Mouse (Mus musculus) CH12.LX (cell line): ENCODE results near the gene Nde1. TPM values are rescaled to one million over a fixed set of nuclear protein-coding genes. Genes with fewer than 3 reads are reported as not detected.

ENCODE experiments used
- DNase-seq: peaks from one replicate; pipeline ENCODE4 v3.0.0-alpha.2; 2013; ENCODE audit errors: extremely low read depth
- H3K27ac ChIP-seq: 2 replicates; pipeline ENCODE4 v1.5.1; 2012; ENCODE audit warnings: low read depth, mild to moderate bottlenecking, control low read depth, moderate library complexity; ENCODE audit not compliant: insufficient read depth
- H3K27me3 ChIP-seq: replicated peaks from 2 replicates; pipeline ENCODE3; 2012; ENCODE audit warnings: inconsistent platforms
- H3K36me3 ChIP-seq, 2 experiments: replicated peaks in 1 of 2; 2 replicates each; pipeline versions ENCODE3 to v1.6.1; 2012; ENCODE audit warnings: inconsistent platforms in 1 of 2, low read length in 1 of 2, mild to moderate bottlenecking in 1 of 2, mixed read lengths in 1 of 2, moderate library complexity in 1 of 2; ENCODE audit not compliant: control insufficient read depth in 1 of 2, insufficient read depth in 1 of 2
- H3K4me1 ChIP-seq, 2 experiments: 2 replicates each; pipeline ENCODE4 v1.6.1; 2012; ENCODE audit warnings: inconsistent platforms in 1 of 2, moderate library complexity in 1 of 2; ENCODE audit not compliant: insufficient read depth in 2 of 2, control insufficient read depth in 1 of 2
- H3K4me2 ChIP-seq: 2 replicates; pipeline ENCODE4 v1.6.1; 2012; ENCODE audit warnings: low read depth, mild to moderate bottlenecking, control low read depth; ENCODE audit not compliant: poor library complexity, insufficient read depth, severe bottlenecking
- H3K4me3 ChIP-seq, 3 experiments: fragments of 150-350 bp in 1 of 3; sonication (generic) in 1 of 3; replicated peaks in 1 of 3; 2 replicates each; pipeline versions ENCODE3 to v1.5.1; 2011 to 2012; ENCODE audit warnings: low read depth in 2 of 3, low read length in 2 of 3, mild to moderate bottlenecking in 2 of 3, moderate library complexity in 2 of 3, control low read depth in 1 of 3, improper control_type of control experiment in 1 of 3, inconsistent platforms in 1 of 3, mixed read lengths in 1 of 3; ENCODE audit not compliant: poor library complexity in 1 of 3
- H3K79me2 ChIP-seq: replicated peaks from 2 replicates; pipeline ENCODE4 v1.6.1; 2012; ENCODE audit warnings: mild to moderate bottlenecking, moderate library complexity; ENCODE audit not compliant: control insufficient read depth, poor library complexity, insufficient read depth, severe bottlenecking; ENCODE audit errors: extremely low read depth
- H3K9ac ChIP-seq: 2 replicates; pipeline ENCODE4 v1.6.1; 2012; ENCODE audit warnings: low read depth, mild to moderate bottlenecking, control low read depth, moderate library complexity; ENCODE audit not compliant: insufficient read depth
- H3K9me3 ChIP-seq: replicated peaks from 2 replicates; pipeline ENCODE3; 2012; ENCODE audit warnings: low read length, inconsistent platforms, mixed read lengths
- BHLHE40 ChIP-seq: IDR thresholded peaks from 2 replicates; pipeline ENCODE4 v1.6.1; 2011; ENCODE audit warnings: mild to moderate bottlenecking, low read depth, low read length, improper control_type of control experiment
- CHD2 ChIP-seq: IDR thresholded peaks from 2 replicates; pipeline ENCODE4 v1.6.1; 2011; ENCODE audit warnings: low read length, improper control_type of control experiment
- CTCF ChIP-seq, 2 experiments: IDR thresholded peaks in 1 of 2; conservative IDR thresholded peaks in 1 of 2; 2 replicates each; pipeline ENCODE4 v1.5.1; 2011 to 2012; ENCODE audit warnings: low read depth in 2 of 2, low read length in 2 of 2, improper control_type of control experiment in 1 of 2, inconsistent platforms in 1 of 2, mild to moderate bottlenecking in 1 of 2, moderate library complexity in 1 of 2
- E2F4 ChIP-seq: IDR thresholded peaks from 2 replicates; pipeline ENCODE4 v1.6.1; 2011; ENCODE audit warnings: low read depth, low read length, improper control_type of control experiment; ENCODE audit not compliant: insufficient replicate concordance
- EP300 ChIP-seq: IDR thresholded peaks from 2 replicates; pipeline ENCODE4 v1.6.1; 2011; ENCODE audit warnings: low read length, improper control_type of control experiment
- ETS1 ChIP-seq: conservative IDR thresholded peaks from 2 replicates; pipeline ENCODE4 v1.6.1; 2012; ENCODE audit warnings: low read depth, mild to moderate bottlenecking, inconsistent platforms, low read length, improper control_type of control experiment, moderate library complexity
- GABPA ChIP-seq: IDR thresholded peaks from 2 replicates; pipeline ENCODE4 v1.6.1; 2012; ENCODE audit warnings: low read depth, low read length, improper control_type of control experiment, inconsistent platforms; ENCODE audit not compliant: insufficient replicate concordance
- IRF4 ChIP-seq: IDR thresholded peaks from 2 replicates; pipeline ENCODE4 v1.6.1; 2014; ENCODE audit warnings: low read depth, mild to moderate bottlenecking, inconsistent platforms, low read length, improper control_type of control experiment
- JUN ChIP-seq: IDR thresholded peaks from 2 replicates; pipeline ENCODE4 v1.6.1; 2011; ENCODE audit warnings: low read depth, mild to moderate bottlenecking, low read length, improper control_type of control experiment, moderate library complexity; ENCODE audit not compliant: insufficient read depth
- JUND ChIP-seq: conservative IDR thresholded peaks from 2 replicates; pipeline ENCODE4 v1.6.1; 2011; ENCODE audit warnings: low read depth, low read length, improper control_type of control experiment
- KAT2A ChIP-seq: IDR thresholded peaks from 2 replicates; pipeline ENCODE4 v1.6.1; 2012; ENCODE audit warnings: low read length, improper control_type of control experiment, inconsistent platforms; ENCODE audit not compliant: insufficient replicate concordance
- MAFK ChIP-seq: IDR thresholded peaks from 2 replicates; pipeline ENCODE4 v1.6.1; 2011; ENCODE audit warnings: low read length, improper control_type of control experiment; ENCODE audit not compliant: insufficient replicate concordance
- MEF2A ChIP-seq: IDR thresholded peaks from 2 replicates; pipeline ENCODE4 v1.6.1; 2014; ENCODE audit warnings: low read depth, mild to moderate bottlenecking, inconsistent platforms, low read length, improper control_type of control experiment, borderline replicate concordance
- MXI1 ChIP-seq: IDR thresholded peaks from 2 replicates; pipeline ENCODE4 v1.6.1; 2011; ENCODE audit warnings: mild to moderate bottlenecking, low read depth, low read length, improper control_type of control experiment
- NRF1 ChIP-seq: IDR thresholded peaks from 2 replicates; pipeline ENCODE4 v1.6.1; 2014; ENCODE audit warnings: low read depth, mild to moderate bottlenecking, inconsistent platforms, low read length, improper control_type of control experiment, moderate library complexity
- POLR2A ChIP-seq: IDR thresholded peaks from 2 replicates; pipeline ENCODE4 v1.6.1; 2011; ENCODE audit warnings: low read depth, mild to moderate bottlenecking, improper control_type of control experiment, low read length
- RCOR1 ChIP-seq: conservative IDR thresholded peaks from 2 replicates; pipeline ENCODE4 v1.6.1; 2012; ENCODE audit warnings: low read depth, mild to moderate bottlenecking, inconsistent platforms, low read length, improper control_type of control experiment
- SMC3 ChIP-seq: IDR thresholded peaks from 2 replicates; pipeline ENCODE4 v1.6.1; 2011; ENCODE audit warnings: low read depth, low read length, improper control_type of control experiment
- TCF12 ChIP-seq: IDR thresholded peaks from 2 replicates; pipeline ENCODE4 v1.6.1; 2014; ENCODE audit warnings: low read depth, mild to moderate bottlenecking, inconsistent platforms, low read length, improper control_type of control experiment
- USF1 ChIP-seq: IDR thresholded peaks from 2 replicates; pipeline ENCODE4 v1.6.1; 2014; ENCODE audit warnings: low read depth, mild to moderate bottlenecking, inconsistent platforms, low read length, improper control_type of control experiment
- ZC3H11A ChIP-seq: IDR thresholded peaks from 2 replicates; pipeline ENCODE4 v1.6.1; 2012; ENCODE audit warnings: low read depth, mild to moderate bottlenecking, inconsistent platforms, low read length, improper control_type of control experiment
- ZNF384 ChIP-seq: IDR thresholded peaks from 2 replicates; pipeline ENCODE4 v1.6.1; 2012; ENCODE audit warnings: low read depth, low read length, improper control_type of control experiment, inconsistent platforms
- dilution Hi-C: fragments of 300-500 bp; cut with MboI; formaldehyde crosslinking; loops from 2 replicates; pipeline ENCODE4 v1.14.3; 2020; ENCODE audit warnings: low sequenced_read_pairs; ENCODE audit not compliant: extremely low pct_unique_long_range_greater_than_20kb, extremely low pct_ligation_motif_present
- in situ Hi-C: fragments of 300-500 bp; cut with MboI; formaldehyde crosslinking; loops from 3 replicates; pipeline ENCODE4 v1.14.3; 2019; ENCODE audit warnings: low sequenced_read_pairs, low pct_ligation_motif_present, low pct_unique_long_range_greater_than_20kb, mixed read lengths
- polyA plus RNA-seq: library from polyadenylated mRNA; unstranded; fragments of >175 nt; gene quantifications from 2 replicates; pipeline ENCODE4 v1.2.1, GENCODE M21; 2012; ENCODE audit warnings: low read depth; ENCODE audit not compliant: insufficient read length
- total RNA-seq, 2 experiments: library from RNA; depleted of rRNA; stranded (reverse); fragments of 300-350 nt in 1 of 2; fragments of >200 nt in 1 of 2; gene quantifications; 2 replicates each; pipeline ENCODE4 v1.2.3; 2012 to 2014

Nde1 gene
- total and polyA plus RNA-seq, 3 experiments: 62.1 to 104 (median 65.0) TPM

DNA sequence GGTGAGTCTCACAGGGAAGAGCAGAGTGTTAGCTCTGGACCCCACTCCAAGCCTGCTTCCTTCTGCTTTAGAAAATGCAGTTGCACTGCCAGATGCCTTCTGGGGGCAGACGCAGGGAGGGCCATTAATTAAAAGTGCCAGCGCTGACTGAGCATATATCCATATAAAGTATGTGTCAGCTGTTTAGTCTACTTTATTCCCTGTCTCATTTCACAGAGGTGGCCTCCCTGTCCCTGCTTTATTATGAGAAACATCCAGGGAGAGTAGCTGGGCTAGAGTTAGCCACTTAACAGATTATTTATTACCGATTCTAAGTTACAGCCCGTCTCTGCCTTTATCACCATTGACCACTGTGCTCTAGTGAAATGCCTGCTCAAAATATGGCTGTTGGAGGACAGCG is 19.3 kb downstream of the Nde1 start:
- Histone ChIP-seq H3K27ac (no peak overlapping the region), H3K4me2 (no peak overlapping the region), H3K4me1 (peaks cover 0 to 3% of the 10 kb centered on the region in 2 experiments; a peak in 1 of 4 replicates), H3K9ac (no peak overlapping the region), H3K79me2 (no peaks in the 10 kb centered on the region), H3K4me3 (no peak overlapping the region), H3K9me3 (no peaks in the 10 kb centered on the region), H3K36me3 (peaks cover 67 to 97% of the 10 kb centered on the region in 2 experiments), H3K27me3 (no peaks in the 10 kb centered on the region)
- in situ Hi-C loops (no loop called here), dilution Hi-C loops (no loop called here)
- no peak for DNase-seq
- TF ChIP-seq IRF4 (no peak), ZNF384 (no peak), JUN (no peak), MXI1 (no peak), POLR2A (no peak), BHLHE40 (no peak), RCOR1 (no peak), EP300 (no peak), ZC3H11A (no peak), JUND (no peak), GABPA (no peak), MEF2A (no peak), MAFK (no peak)

GRCm38 (mm10) chr16:14183856-14184255 is 20.8 kb downstream of the Nde1 start:
- Histone ChIP-seq H3K36me3 (peaks cover 67 to 97% of the 10 kb centered on the region in 2 experiments), H3K4me3 (no peak overlapping the region), H3K27ac (no peak overlapping the region), H3K9me3 (no peaks in the 10 kb centered on the region), H3K79me2 (no peaks in the 10 kb centered on the region)
- in situ Hi-C loops: no loop called here
- DNase-seq: no peak
- no peak for TF ChIP-seq ZNF384
- TF ChIP-seq BHLHE40: no peak
- no peak for TF ChIP-seq E2F4
- no peak for TF ChIP-seq IRF4
- no peak for TF ChIP-seq EP300
- no peak for TF ChIP-seq KAT2A
- no peak for TF ChIP-seq GABPA
- TF ChIP-seq CHD2: no peak
- TF ChIP-seq ETS1: no peak
- TF ChIP-seq NRF1: no peak
- no peak for TF ChIP-seq CTCF (conservative IDR thresholded peaks at IDR 0.05 in 1 of 2, IDR thresholded peaks at IDR 0.05 in 1 of 2; ENCODE audit: low read depth in 2 of 2, low read length in 2 of 2)
- no peak for TF ChIP-seq SMC3
- no peak for TF ChIP-seq MEF2A
- no peak for TF ChIP-seq TCF12
- TF ChIP-seq USF1: no peak
- no peak for TF ChIP-seq ZC3H11A
- TF ChIP-seq, all 38 proteins: peak for 0
- Histone ChIP-seq H3K27me3 (no peaks in the 10 kb centered on the region), H3K4me2 (no peak overlapping the region), H3K9ac (no peak overlapping the region), H3K4me1 (no peaks in the 10 kb centered on the region)
- dilution Hi-C loops: no loop called here
